Mouse (Mus musculus): ENCODE data around the gene Chrnb2.

DNA sequence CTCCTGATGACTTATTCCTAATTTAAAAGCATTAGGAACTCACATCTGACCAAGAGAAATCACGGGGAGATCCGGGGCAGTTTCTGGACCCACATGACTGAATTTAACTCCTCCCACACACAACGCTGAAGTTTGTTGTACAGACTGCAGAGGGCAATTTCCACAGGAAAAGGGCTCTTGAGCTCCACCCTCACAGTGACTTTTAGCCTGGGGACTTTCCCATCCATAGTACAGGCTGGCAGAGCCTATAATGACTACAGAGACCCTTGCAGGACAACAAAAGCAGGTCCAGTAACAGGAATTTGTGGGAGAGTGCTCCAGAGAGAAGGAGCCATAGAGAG is 37.0 kb upstream of the Chrnb2 start:
- TF ChIP-seq CTCF (IDR thresholded peaks at IDR 0.05; ENCODE audit: insufficient read depth, low read length) = no peak
- no peak for TF ChIP-seq POLR2A (IDR thresholded peaks at IDR 0.05; ENCODE audit: borderline replicate concordance, extremely low read depth, low read depth, low read length)

Data from lung, adult 2 months (tissue).